Mouse (Mus musculus): ENCODE measurements at regions not wholly inside any gene's neighbourhood (a gene's known extent, or its start where the extent isn't known, plus 50 kb on each side); places are given as distances from the start of the nearest gene placed in this dataset.

GRCm38 (mm10) chr14:15897098-15897497 lies 352.0 kb upstream of the Ngly1 start:
- TF ChIP-seq POLR2A (IDR thresholded peaks at IDR 0.05; ENCODE audit: borderline replicate concordance, control insufficient read depth, low read depth, low read length) (no peak), CTCF (IDR thresholded peaks at IDR 0.05; ENCODE audit: control insufficient read depth, insufficient read depth, low read length) (no peak)

Measured in bone marrow, adult 2 months (tissue).